Mouse (Mus musculus) ES-Bruce4 (cell line): ENCODE measurements around the gene Eif4g3. TPM values are rescaled to one million over a fixed set of nuclear protein-coding genes. Genes with fewer than 3 reads are reported as not detected.

ENCODE experiments used
- H3K27ac ChIP-seq: 2 replicates; pipeline ENCODE4 v1.5.1; 2012; ENCODE audit warnings: low read length, inconsistent platforms; ENCODE audit not compliant: insufficient read depth
- H3K27me3 ChIP-seq: 2 replicates; pipeline ENCODE4 v1.6.1; 2012; ENCODE audit warnings: mild to moderate bottlenecking, low read length, inconsistent platforms; ENCODE audit not compliant: control insufficient read depth, poor library complexity, insufficient read depth, severe bottlenecking
- H3K36me3 ChIP-seq: 2 replicates; pipeline ENCODE4 v1.6.1; 2012; ENCODE audit warnings: inconsistent platforms, mild to moderate bottlenecking, low read length, moderate library complexity; ENCODE audit not compliant: control insufficient read depth, poor library complexity, insufficient read depth, severe bottlenecking
- H3K4me1 ChIP-seq: one replicate; pipeline ENCODE4 v1.8.1; 2011; ENCODE audit warnings: low read length; ENCODE audit not compliant: control insufficient read depth, insufficient read depth
- H3K4me3 ChIP-seq: 2 replicates; pipeline ENCODE4 v1.5.1; 2011; ENCODE audit warnings: low read depth, mild to moderate bottlenecking, low read length
- H3K9ac ChIP-seq: 2 replicates; pipeline ENCODE4 v1.6.1; 2012; ENCODE audit warnings: low read depth, mild to moderate bottlenecking, inconsistent platforms; ENCODE audit not compliant: poor library complexity, severe bottlenecking
- H3K9me3 ChIP-seq: replicated peaks from 2 replicates; pipeline ENCODE4 v1.6.1; 2012; ENCODE audit warnings: mild to moderate bottlenecking, low read length, inconsistent platforms; ENCODE audit not compliant: control insufficient read depth, poor library complexity, insufficient read depth, severe bottlenecking
- CTCF ChIP-seq: IDR thresholded peaks from one replicate; pipeline ENCODE4 v1.8.1; 2011; ENCODE audit warnings: low read depth, low read length
- EP300 ChIP-seq: IDR thresholded peaks from 2 replicates; pipeline ENCODE4 v1.6.1; 2011; ENCODE audit warnings: low read depth, low read length; ENCODE audit not compliant: insufficient read depth
- POLR2A ChIP-seq: IDR thresholded peaks from one replicate; pipeline ENCODE4 v1.8.1; 2011; ENCODE audit warnings: low read length; ENCODE audit not compliant: insufficient read depth
- polyA plus RNA-seq: library from polyadenylated mRNA; stranded (reverse); fragments of >200 nt; gene quantifications from 2 replicates; pipeline ENCODE4 v1.2.4, GENCODE M21; 2011; ENCODE audit warnings: low read depth; ENCODE audit not compliant: missing spikeins, insufficient read depth, insufficient read length

Eif4g3 gene
- polyA plus RNA-seq, 1 experiment = 71.7 TPM

GRCm38 (mm10) chr4:138163836-138164235, 171.0 kb downstream of the Eif4g3 start:
- Histone ChIP-seq H3K4me1 (no peaks in the 10 kb centered on the region), H3K27ac (no peak overlapping the region), H3K4me3 (no peak overlapping the region), H3K27me3 (no peaks in the 10 kb centered on the region), H3K36me3 (no peaks in the 10 kb centered on the region), H3K9me3 (no peaks in the 10 kb centered on the region), H3K9ac (no peak overlapping the region)
- TF ChIP-seq CTCF (no peak), EP300 (no peak), POLR2A (no peak)

DNA sequence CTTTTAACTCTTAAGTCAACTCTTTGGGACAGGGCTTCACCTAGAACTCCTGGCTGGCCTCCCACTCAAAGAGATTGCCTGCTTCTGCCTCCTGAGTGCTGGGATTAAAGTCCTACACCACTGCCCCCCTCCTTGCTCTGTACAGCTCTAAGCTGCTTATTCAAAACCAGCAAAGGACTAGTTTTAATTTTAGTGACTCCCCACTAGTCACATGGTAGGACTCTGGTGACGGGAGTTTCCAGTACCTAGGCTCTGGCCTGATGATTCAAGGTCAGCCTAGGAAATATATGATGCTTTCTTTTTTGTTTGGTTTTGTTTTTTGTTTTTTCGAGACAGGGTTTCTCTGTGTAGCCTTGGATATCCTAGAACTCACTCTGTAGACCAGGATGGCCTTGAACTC, 172.0 kb downstream of the Eif4g3 start:
- Histone ChIP-seq H3K4me1 (no peaks in the 10 kb centered on the region), H3K9ac (no peak overlapping the region), H3K36me3 (no peaks in the 10 kb centered on the region), H3K9me3 (no peaks in the 10 kb centered on the region), H3K4me3 (no peak overlapping the region), H3K27me3 (no peaks in the 10 kb centered on the region), H3K27ac (no peak overlapping the region)
- no peak for TF ChIP-seq EP300
- no peak for TF ChIP-seq CTCF
- no peak for TF ChIP-seq POLR2A

DNA sequence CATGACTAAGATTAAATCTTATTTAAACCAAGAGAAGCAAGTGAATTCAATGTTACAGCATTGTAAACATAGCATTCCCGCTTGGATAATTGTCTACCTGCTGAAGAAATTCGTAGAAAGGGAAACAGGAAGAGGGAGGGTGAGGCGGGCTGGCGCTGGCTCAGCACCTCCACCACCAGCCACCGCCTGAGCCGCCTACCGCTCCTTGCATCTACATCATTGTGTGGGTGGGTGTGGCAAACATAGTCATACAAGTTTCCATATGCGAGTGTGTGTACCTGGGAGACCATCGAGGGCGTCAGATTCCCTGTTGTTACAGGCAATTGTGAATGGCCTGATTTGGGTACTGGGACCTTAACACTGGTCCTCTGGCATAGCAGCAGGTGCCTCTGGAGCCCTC, 173.7 kb downstream of the Eif4g3 start:
- H3K36me3 ChIP-seq = no peaks in the 10 kb centered on the region
- no peak for TF ChIP-seq CTCF
- no peak overlapping the region for H3K27ac ChIP-seq
- H3K9ac ChIP-seq = no peak overlapping the region
- H3K4me3 ChIP-seq = no peak overlapping the region
- H3K4me1 ChIP-seq = no peaks in the 10 kb centered on the region
- H3K27me3 ChIP-seq = no peaks in the 10 kb centered on the region
- no peaks in the 10 kb centered on the region for H3K9me3 ChIP-seq

- no peak overlapping the region for H3K4me3 ChIP-seq
- H3K27ac ChIP-seq = no peak overlapping the region
- H3K9ac ChIP-seq = no peak overlapping the region
- H3K27me3 ChIP-seq = no peaks in the 10 kb centered on the region
- H3K4me1 ChIP-seq = no peaks in the 10 kb centered on the region
- no peaks in the 10 kb centered on the region for H3K9me3 ChIP-seq
- peaks cover 4% of the 10 kb centered on the region; the same call in 1 of the 2 replicates for H3K36me3 ChIP-seq
- TF ChIP-seq POLR2A (no peak), EP300 (no peak), CTCF (no peak)
Measured at GRCm38 (mm10) chr4:138168162-138168561, 175.3 kb downstream of the Eif4g3 start.

DNA sequence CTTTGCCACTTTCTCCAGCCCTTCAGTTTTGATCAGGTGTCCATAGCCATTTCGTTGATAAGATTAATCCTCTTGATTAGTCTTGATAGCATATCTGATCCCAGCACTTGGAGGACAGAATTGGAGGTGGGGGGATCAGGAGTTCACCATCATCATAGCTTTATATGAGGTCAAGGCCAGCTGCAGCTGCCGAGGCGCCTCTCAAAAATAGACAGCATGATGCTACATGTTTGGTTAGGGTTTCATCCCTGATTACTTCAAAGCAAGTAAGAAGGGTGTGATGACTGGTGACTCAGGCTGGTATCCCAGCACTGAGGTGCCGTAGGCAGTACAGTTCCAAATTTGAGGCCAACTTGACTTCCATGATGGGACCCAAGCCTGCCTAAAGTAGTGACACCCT, 176.6 kb downstream of the Eif4g3 start:
- Histone ChIP-seq H3K4me1 (no peaks in the 10 kb centered on the region), H3K27ac (no peak overlapping the region), H3K9ac (no peak overlapping the region), H3K27me3 (no peaks in the 10 kb centered on the region), H3K4me3 (no peak overlapping the region), H3K36me3 (peaks cover 7% of the 10 kb centered on the region; the same call in 1 of the 2 replicates), H3K9me3 (no peaks in the 10 kb centered on the region)
- TF ChIP-seq CTCF = no peak
- TF ChIP-seq POLR2A = no peak

DNA sequence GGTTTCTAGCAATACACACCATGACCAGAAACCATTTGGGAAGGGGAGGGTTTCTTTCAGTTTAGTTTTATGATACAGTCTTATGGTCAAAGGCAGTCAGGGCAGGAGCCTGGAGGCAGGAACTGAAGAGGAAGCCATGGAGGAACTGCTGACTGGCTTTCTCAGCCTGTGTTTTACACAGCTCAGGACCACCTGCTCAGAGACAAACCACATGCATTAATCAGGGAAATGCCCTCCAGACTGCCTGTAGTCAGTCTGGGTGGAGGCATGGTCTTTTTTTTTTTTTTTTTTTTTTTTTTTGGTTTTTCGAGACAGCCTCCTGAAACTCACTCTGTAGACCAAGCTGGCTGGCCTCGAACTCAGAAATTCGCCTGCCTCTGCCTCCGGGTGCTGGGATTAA, 179.9 kb downstream of the Eif4g3 start:
- Histone ChIP-seq H3K4me3 (no peak overlapping the region), H3K9me3 (no peaks in the 10 kb centered on the region), H3K4me1 (no peaks in the 10 kb centered on the region), H3K36me3 (peaks cover 7% of the 10 kb centered on the region), H3K27ac (no peak overlapping the region), H3K9ac (no peak overlapping the region), H3K27me3 (no peaks in the 10 kb centered on the region)
- TF ChIP-seq EP300 (no peak), POLR2A (no peak), CTCF (no peak)
